Mouse (Mus musculus): Measurements from ENCODE around the gene A830031A19Rik.

Gene A830031A19Rik

GRCm38 (mm10) chr11:24008976-24009375 is 65.9 kb downstream of the A830031A19Rik start:
- DNase-seq (ENCODE audit: low read depth, low spot score), result no peak

- peak; percentile 5 for DNase-seq (ENCODE audit: low read depth, low spot score)
Observed at GRCm38 (mm10) chr11:24008244-24008643, 66.6 kb downstream of the A830031A19Rik start.

- DNase-seq (ENCODE audit: low read depth, low spot score), result no peak
Observed at GRCm38 (mm10) chr11:24005445-24006156, 69.3 kb downstream of the A830031A19Rik start.

- DNase-seq (ENCODE audit: low read depth, low spot score), result no peak
Observed at GRCm38 (mm10) chr11:24000675-24001074, 74.2 kb downstream of the A830031A19Rik start.
